Mouse (Mus musculus) left cerebral cortex, adult 9 months (tissue): ENCODE data around the gene Dsel.

Experiments
- DNase-seq, 2 experiments: peaks; one replicate each; pipeline ENCODE4 v3.0.0; 2022; ENCODE audit warnings: low spot score in 2 of 2

Dsel gene

DNA sequence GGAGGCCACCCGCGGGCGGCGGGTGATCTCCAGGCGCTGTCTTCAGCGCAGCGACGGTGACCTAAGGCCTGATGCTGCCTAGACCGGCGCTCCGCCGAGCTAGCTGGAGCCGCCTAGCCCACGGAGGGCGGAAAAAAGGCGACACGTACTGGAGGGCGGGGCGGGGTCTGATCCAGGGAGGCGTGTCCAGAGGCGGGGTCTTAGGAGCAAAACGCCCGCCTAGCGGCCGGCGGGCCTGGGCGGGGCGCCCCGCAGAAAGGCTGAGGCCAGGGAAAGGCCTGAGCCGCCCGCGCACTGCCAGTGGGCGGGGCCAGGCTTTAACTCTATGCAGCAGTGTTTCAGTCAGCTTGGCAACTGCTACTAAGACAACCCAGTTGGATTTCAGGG lies at the start of gene Dsel:
Gene Dsel, minus strand, starts transcription at position 140 of the 387 bp plus-strand sequence.
- peak; percentile 62 to 89 for DNase-seq

GRCm38 (mm10) chr1:111911424-111911823 lies 46.7 kb upstream of the Dsel start:
- DNase-seq = no peak

- no peak for DNase-seq
Observed at GRCm38 (mm10) chr1:111883336-111883735, 18.6 kb upstream of the Dsel start.

DNA sequence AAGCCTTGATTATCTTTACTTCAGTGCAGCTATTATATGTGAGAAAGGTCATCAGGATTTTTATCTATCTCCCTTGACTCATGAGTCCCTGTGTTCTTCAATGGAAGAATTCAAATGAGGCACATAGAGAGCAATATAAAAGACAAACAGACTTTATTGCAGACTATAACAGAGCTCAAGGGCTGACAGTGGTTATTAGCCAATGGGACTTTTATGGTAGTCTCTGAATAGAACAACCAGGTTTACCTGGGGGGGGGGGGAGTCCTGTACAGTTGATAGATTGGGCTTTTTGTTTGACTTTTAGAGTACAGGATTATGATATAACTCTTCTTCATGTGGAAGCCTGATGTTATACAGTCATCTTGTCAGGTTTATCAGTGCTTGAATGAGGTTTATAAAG lies 11.1 kb upstream of the Dsel start:
- DNase-seq = no peak

- no peak for DNase-seq
Observed at GRCm38 (mm10) chr1:111873196-111873595, 8.5 kb upstream of the Dsel start.

DNA sequence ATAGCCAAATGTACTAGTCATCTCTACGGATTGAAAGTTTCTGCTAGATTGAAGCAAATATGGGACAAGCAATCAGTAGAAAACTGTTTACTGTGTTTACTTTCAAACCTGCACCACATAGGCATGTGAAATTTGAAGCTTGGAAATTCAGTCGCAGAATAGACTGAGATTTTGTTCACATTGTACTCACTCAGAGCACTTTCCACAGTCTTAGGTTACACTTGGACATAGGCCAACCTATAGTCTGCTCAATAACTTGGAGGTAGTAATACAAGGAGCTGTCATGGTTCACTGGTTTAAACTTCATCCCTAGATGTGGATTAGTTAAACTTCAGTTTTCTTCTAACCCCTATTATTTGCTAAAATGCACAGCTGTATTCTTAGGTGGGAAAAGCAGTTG lies 749 bp upstream of the Dsel start:
- no peak for DNase-seq

DNA sequence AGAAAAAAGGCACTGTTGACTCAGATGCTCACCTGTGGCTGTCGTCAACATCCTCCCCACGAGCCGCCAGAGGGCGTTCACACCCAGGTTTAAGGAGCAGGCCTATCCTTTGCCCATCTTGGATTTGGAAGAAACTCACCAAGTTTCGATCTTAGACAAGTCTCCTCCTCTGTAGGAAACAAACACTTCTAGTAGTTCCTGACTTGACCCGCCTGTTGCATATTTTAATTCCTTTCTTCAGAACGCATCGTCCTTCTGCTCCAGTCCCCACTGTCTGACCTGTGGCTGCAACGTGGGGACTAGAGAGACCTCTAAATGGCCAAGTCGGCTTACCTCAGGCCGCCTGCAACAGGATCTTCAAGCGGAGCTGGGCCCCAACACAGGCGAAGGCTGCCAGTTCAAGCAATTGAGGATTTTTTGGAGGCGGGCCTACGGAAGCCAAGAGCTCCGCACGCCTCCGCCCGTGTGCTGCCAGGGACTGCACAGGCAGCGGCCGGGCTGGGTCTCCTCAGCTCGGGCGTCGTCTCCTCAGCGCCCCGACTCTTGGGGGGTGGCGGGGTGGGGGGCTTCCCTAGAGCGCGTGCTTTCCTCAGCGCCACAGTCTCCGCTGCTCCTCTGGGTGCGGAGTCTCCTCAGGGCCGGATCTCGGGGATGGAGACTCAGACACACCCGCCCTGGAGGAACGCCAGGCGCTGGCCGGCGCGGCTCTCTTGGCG lies 497 bp downstream of the Dsel start:
- peak; percentile 42 to 80 for DNase-seq

- DNase-seq = no peak
Observed at GRCm38 (mm10) chr1:111857852-111858251, 6.9 kb downstream of the Dsel start.

- no peak for DNase-seq
Observed at GRCm38 (mm10) chr1:111852439-111852838, 12.3 kb downstream of the Dsel start.

DNA sequence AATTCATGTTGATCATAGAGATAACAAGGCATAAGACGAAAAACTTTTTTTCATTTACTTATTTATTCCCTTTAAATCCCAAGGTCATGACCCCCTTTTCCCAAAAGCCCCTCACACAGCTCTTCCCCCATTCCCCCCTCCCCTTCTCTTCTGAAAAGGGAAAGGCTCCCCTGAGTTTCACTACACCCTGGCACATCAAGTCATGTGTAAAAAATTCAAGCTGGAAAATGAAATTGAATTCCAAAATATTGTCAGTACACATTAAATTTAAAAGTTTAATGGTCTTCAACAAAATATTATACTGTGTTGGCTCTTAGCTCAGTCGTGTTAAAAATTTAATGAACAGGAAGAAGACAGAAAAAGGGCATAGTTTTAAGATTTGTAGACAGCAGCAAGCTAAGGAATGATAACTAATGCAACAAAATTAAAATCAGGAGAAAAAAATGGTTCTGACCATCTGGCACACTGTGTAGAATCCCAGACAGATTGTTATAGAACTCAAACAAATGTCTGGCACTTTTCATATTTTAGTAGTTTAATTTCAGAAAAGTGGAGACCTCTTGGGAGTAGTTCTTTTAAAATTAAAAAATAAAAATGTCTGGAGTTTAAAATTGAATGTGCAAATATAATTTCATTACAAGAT lies 31.0 kb downstream of the Dsel start:
- DNase-seq = no peak
